Mouse (Mus musculus) erythroblast, adult 5-6 weeks (primary cell): ENCODE results near the gene Akap13. TPM values are rescaled to one million over a fixed set of nuclear protein-coding genes. Genes with fewer than 3 reads are reported as not detected.
A peak's percentile ranks its signal among the peaks of the same experiment; 100 is the strongest.

Source experiments
- ATAC-seq: replicated peaks from 2 replicates; pipeline ENCODE4 v1.8.0; 2016; ENCODE audit warnings: moderate number of reproducible peaks, mild to moderate bottlenecking, moderate TSS enrichment, inconsistent platforms; ENCODE audit not compliant: poor library complexity, low FRiP score, severe bottlenecking
- total RNA-seq, 2 experiments: library from RNA; stranded (forward) in 1 of 2; stranded (reverse) in 1 of 2; fragments of 150-400 nt in 1 of 2; fragments of 200-764, 138-1000 nt in 1 of 2; gene quantifications; 2 replicates each; pipeline versions ENCODE4 v1.2.3 to v1.2.4; 2015 to 2017; ENCODE audit warnings: low replicate concordance in 2 of 2

Gene Akap13
- total RNA-seq, 2 experiments from 2014 or later: 608 to 2,715 TPM

GRCm38 (mm10) chr7:75645156-75645933 lies 190.0 kb downstream of the Akap13 start:
- ATAC-seq: no peak

GRCm38 (mm10) chr7:75648051-75648450 lies 192.7 kb downstream of the Akap13 start:
- ATAC-seq: no peak

- ATAC-seq: no peak
These were observed 193.6 kb downstream of the Akap13 start for GRCm38 (mm10) chr7:75648961-75649360.

GRCm38 (mm10) chr7:75649966-75650365 lies 194.6 kb downstream of the Akap13 start:
- ATAC-seq: no peak

- no peak for ATAC-seq
These were observed 198.5 kb downstream of the Akap13 start for GRCm38 (mm10) chr7:75653684-75654317.

- ATAC-seq: peak; percentile 51
These were observed 200.1 kb downstream of the Akap13 start for GRCm38 (mm10) chr7:75655180-75656074.

- peak; percentile 56 for ATAC-seq
These were observed 201.0 kb downstream of the Akap13 start for GRCm38 (mm10) chr7:75656297-75656852.

- no peak for ATAC-seq
These were observed 201.6 kb downstream of the Akap13 start for GRCm38 (mm10) chr7:75656896-75657295.

GRCm38 (mm10) chr7:75664455-75664854 lies 209.1 kb downstream of the Akap13 start:
- no peak for ATAC-seq

- ATAC-seq: 0 out of 2 replicates have a peak, but pooled peaks have one; percentile 20
These were observed 211.6 kb downstream of the Akap13 start for GRCm38 (mm10) chr7:75666982-75667381.

GRCm38 (mm10) chr7:75667531-75667930 lies 212.2 kb downstream of the Akap13 start:
- no peak for ATAC-seq

GRCm38 (mm10) chr7:75668396-75668795 lies 213.1 kb downstream of the Akap13 start:
- no peak for ATAC-seq

GRCm38 (mm10) chr7:75669416-75669815 lies 214.1 kb downstream of the Akap13 start:
- no peak for ATAC-seq

- no peak for ATAC-seq
These were observed 224.3 kb downstream of the Akap13 start for GRCm38 (mm10) chr7:75679631-75680030.

- ATAC-seq: no peak
These were observed 227.6 kb downstream of the Akap13 start for GRCm38 (mm10) chr7:75682901-75683300.

- ATAC-seq: no peak
These were observed 228.1 kb downstream of the Akap13 start for GRCm38 (mm10) chr7:75683410-75683809.

- no peak for ATAC-seq
These were observed 229.6 kb downstream of the Akap13 start for GRCm38 (mm10) chr7:75684976-75685375.

- ATAC-seq: no peak
These were observed 230.9 kb downstream of the Akap13 start for GRCm38 (mm10) chr7:75686046-75686826.

- ATAC-seq: no peak
These were observed 231.5 kb downstream of the Akap13 start for GRCm38 (mm10) chr7:75686827-75687164.
